Mouse (Mus musculus) erythroid progenitor cell, adult 5-6 weeks (primary cell): ENCODE measurements around the gene Baiap2. TPM values are rescaled to one million over a fixed set of nuclear protein-coding genes. Genes with fewer than 3 reads are reported as not detected.

ENCODE experiments used
- ATAC-seq: replicated peaks from 2 replicates; pipeline ENCODE4 v1.8.0; 2016; ENCODE audit warnings: moderate number of reproducible peaks, mild to moderate bottlenecking, moderate TSS enrichment, inconsistent platforms; ENCODE audit not compliant: poor library complexity, low FRiP score, severe bottlenecking
- total RNA-seq, 2 experiments: library from RNA; stranded (forward) in 1 of 2; stranded (reverse) in 1 of 2; fragments of 150-400 nt in 1 of 2; fragments of 186-747, 209-891 nt in 1 of 2; gene quantifications; 2 replicates each; pipeline versions ENCODE4 v1.2.3 to v1.2.4; 2015 to 2017; ENCODE audit warnings: low replicate concordance in 2 of 2

The Baiap2 gene
- total RNA-seq, 2 experiments from 2014 or later = 1.3 to 3.2 TPM

GRCm38 (mm10) chr11:119967892-119968291 is 25.3 kb downstream of the Baiap2 start:
- no peak for ATAC-seq

GRCm38 (mm10) chr11:119970021-119970851 is 27.7 kb downstream of the Baiap2 start:
- ATAC-seq = no peak

GRCm38 (mm10) chr11:119973789-119974188 is 31.2 kb downstream of the Baiap2 start:
- no peak for ATAC-seq

- ATAC-seq = no peak
Measured at GRCm38 (mm10) chr11:119975739-119976501, 33.4 kb downstream of the Baiap2 start.

- no peak for ATAC-seq
Measured at GRCm38 (mm10) chr11:119978701-119979100, 36.1 kb downstream of the Baiap2 start.

GRCm38 (mm10) chr11:119979596-119980385 is 37.2 kb downstream of the Baiap2 start:
- no peak for ATAC-seq

- ATAC-seq = no peak
Measured at GRCm38 (mm10) chr11:119981769-119982168, 39.2 kb downstream of the Baiap2 start.

GRCm38 (mm10) chr11:119982236-119982635 is 39.7 kb downstream of the Baiap2 start:
- no peak for ATAC-seq

- ATAC-seq = no peak
Measured at GRCm38 (mm10) chr11:119983151-119983550, 40.6 kb downstream of the Baiap2 start.

GRCm38 (mm10) chr11:119986751-119987425 is 44.3 kb downstream of the Baiap2 start:
- no peak for ATAC-seq

- ATAC-seq = no peak
Measured at GRCm38 (mm10) chr11:119987876-119988275, 45.3 kb downstream of the Baiap2 start.

GRCm38 (mm10) chr11:119988391-119988790 is 45.8 kb downstream of the Baiap2 start:
- no peak for ATAC-seq

GRCm38 (mm10) chr11:119989115-119989564 is 46.6 kb downstream of the Baiap2 start:
- ATAC-seq = no peak

GRCm38 (mm10) chr11:119990658-119991337 is 48.2 kb downstream of the Baiap2 start:
- ATAC-seq = no peak; the same call in 1 of the 2 replicates

GRCm38 (mm10) chr11:119991338-119991678 is 48.7 kb downstream of the Baiap2 start:
- peak; percentile 46 for ATAC-seq

- no peak for ATAC-seq
Measured at GRCm38 (mm10) chr11:119997351-119997750, 54.8 kb downstream of the Baiap2 start.

GRCm38 (mm10) chr11:120002041-120002440 is 59.5 kb downstream of the Baiap2 start:
- ATAC-seq = no peak

- no peak for ATAC-seq
Measured at GRCm38 (mm10) chr11:120002634-120003220, 60.2 kb downstream of the Baiap2 start.
